Mouse (Mus musculus): Measurements from ENCODE around the gene Map6d1.

DNA sequence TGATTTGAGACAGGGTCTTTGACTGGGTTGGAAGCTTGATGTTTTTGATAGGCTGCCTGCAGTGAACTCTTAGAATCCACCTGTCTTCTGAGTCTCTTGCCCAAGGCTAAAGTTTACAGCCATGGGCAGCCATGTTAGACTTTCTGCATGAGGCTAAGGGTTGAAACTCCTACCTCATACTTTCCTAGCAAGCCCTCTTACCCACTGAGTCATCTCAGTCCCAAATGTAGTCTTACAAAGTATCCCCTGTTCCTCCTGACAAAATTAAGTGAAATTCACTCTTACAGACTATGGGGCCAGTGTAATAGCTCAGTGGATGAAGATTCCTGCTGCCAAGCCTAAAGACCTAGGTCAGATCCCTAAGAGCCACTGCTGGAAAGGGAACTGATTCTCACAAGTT lies 5.9 kb upstream of the Map6d1 start:
- TF ChIP-seq CTCF (IDR thresholded peaks at IDR 0.05) (no peak), EP300 (IDR thresholded peaks at IDR 0.05) (no peak)
